In the genomic region with DNA sequence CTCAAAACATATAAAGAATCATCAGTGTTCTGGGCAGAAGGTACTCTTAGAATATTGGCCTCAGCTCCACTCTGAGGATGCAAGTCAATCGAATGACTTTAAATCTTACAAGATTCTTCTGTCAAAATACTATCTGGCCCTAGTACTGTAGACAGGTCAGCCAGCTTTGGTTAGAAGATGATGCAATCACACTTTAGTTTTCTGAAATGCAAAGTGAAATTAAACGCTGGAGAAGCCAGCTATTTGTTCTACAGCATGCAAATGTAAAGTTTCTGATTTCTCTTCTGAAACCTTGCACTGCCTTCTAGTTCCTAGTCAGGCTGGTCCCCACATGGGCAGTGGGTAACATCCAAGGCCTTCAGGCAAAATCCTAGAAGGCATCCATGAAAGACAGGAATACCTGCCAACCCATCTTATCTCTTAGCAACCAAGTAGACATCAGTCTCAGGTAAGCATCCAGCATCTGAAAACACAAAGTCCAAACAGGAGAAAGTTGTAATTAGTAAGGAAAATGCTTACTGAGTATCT, we compare ENCODE assay signal across 1 mouse cellular context.
TF ChIP-seq lines count a peak whose summit lies in the region.

No protein-coding gene starts in this region.

TF ChIP-seq in CH12.LX, 34 proteins besides CTCF, POLR2A, EP300 and RAD21 (continued from another document):
- TF ChIP-seq KAT2A (IDR thresholded peaks at IDR 0.05; ENCODE audit: insufficient replicate concordance, low read length) (no peak), SMC3 (IDR thresholded peaks at IDR 0.05; ENCODE audit: low read depth, low read length) (no peak), NELFE (IDR thresholded peaks at IDR 0.05; ENCODE audit: low read depth, low read length) (0 out of 2 replicates have a peak, but pooled peaks have one; percentile 2), MAZ (IDR thresholded peaks at IDR 0.05; ENCODE audit: low read depth, low read length) (no peak), UBTF (IDR thresholded peaks at IDR 0.05; ENCODE audit: low read depth, low read length) (no peak), SIN3A (IDR thresholded peaks at IDR 0.05; ENCODE audit: low read length) (no peak), JUN (IDR thresholded peaks at IDR 0.05; ENCODE audit: insufficient read depth, low read depth, low read length) (0 out of 2 replicates have a peak, but pooled peaks have one; percentile 31), MXI1 (IDR thresholded peaks at IDR 0.05; ENCODE audit: low read depth, low read length) (peak; percentile 54; the same call in 1 of the 2 replicates), ETS1 (conservative IDR thresholded peaks at IDR 0.05; ENCODE audit: low read depth, low read length) (no peak), JUND (conservative IDR thresholded peaks at IDR 0.05; ENCODE audit: low read depth, low read length) (peak; percentile 77; the same call in 1 of the 2 replicates), TCF12 (IDR thresholded peaks at IDR 0.05; ENCODE audit: low read depth, low read length) (0 out of 2 replicates have a peak, but pooled peaks have one; percentile 30), NRF1 (IDR thresholded peaks at IDR 0.05; ENCODE audit: low read depth, low read length) (no peak), MEF2A (IDR thresholded peaks at IDR 0.05; ENCODE audit: borderline replicate concordance, low read depth, low read length) (0 out of 2 replicates have a peak, but pooled peaks have one; percentile 53), MAFK (IDR thresholded peaks at IDR 0.05; ENCODE audit: insufficient replicate concordance, low read length) (no peak), RCOR1 (conservative IDR thresholded peaks at IDR 0.05; ENCODE audit: low read depth, low read length) (no peak), ZC3H11A (IDR thresholded peaks at IDR 0.05; ENCODE audit: low read depth, low read length) (no peak), MYC (IDR thresholded peaks at IDR 0.05; ENCODE audit: low read depth, low read length) (no peak), E2F4 (IDR thresholded peaks at IDR 0.05; ENCODE audit: insufficient replicate concordance, low read depth, low read length) (no peak), TBP (conservative IDR thresholded peaks at IDR 0.05; ENCODE audit: low read depth, low read length) (0 out of 2 replicates have a peak, but pooled peaks have one; percentile 36), ZMIZ1 (IDR thresholded peaks at IDR 0.05; ENCODE audit: low read depth, low read length) (no peak), MAX (IDR thresholded peaks at IDR 0.05; ENCODE audit: low read length) (no peak), IRF4 (IDR thresholded peaks at IDR 0.05; ENCODE audit: low read depth, low read length) (peak; percentile 32; the same call in 1 of the 2 replicates), POLR2AphosphoS2 (IDR thresholded peaks at IDR 0.05; ENCODE audit: low read depth, low read length) (no peak), USF1 (IDR thresholded peaks at IDR 0.05; ENCODE audit: low read depth, low read length) (no peak), BHLHE40 (IDR thresholded peaks at IDR 0.05; ENCODE audit: low read depth, low read length) (no peak), ELF1 (IDR thresholded peaks at IDR 0.05; ENCODE audit: low read depth, low read length) (no peak)
